Mouse (Mus musculus) liver, embryonic 18 days (tissue): Measurements from ENCODE around the gene Exo5. TPM values are rescaled to one million over a fixed set of nuclear protein-coding genes. Genes with fewer than 3 reads are reported as not detected.

ENCODE experiments used
- polyA plus RNA-seq: library from polyadenylated mRNA; depleted of rRNA; stranded (reverse); fragments of >200 nt; gene quantifications from 2 replicates; pipeline ENCODE4 v1.2.3, GENCODE M21; 2012; rRNA removed

Exo5 gene
- 4.5 and 4.9 TPM in 2 replicates for polyA plus RNA-seq

DNA sequence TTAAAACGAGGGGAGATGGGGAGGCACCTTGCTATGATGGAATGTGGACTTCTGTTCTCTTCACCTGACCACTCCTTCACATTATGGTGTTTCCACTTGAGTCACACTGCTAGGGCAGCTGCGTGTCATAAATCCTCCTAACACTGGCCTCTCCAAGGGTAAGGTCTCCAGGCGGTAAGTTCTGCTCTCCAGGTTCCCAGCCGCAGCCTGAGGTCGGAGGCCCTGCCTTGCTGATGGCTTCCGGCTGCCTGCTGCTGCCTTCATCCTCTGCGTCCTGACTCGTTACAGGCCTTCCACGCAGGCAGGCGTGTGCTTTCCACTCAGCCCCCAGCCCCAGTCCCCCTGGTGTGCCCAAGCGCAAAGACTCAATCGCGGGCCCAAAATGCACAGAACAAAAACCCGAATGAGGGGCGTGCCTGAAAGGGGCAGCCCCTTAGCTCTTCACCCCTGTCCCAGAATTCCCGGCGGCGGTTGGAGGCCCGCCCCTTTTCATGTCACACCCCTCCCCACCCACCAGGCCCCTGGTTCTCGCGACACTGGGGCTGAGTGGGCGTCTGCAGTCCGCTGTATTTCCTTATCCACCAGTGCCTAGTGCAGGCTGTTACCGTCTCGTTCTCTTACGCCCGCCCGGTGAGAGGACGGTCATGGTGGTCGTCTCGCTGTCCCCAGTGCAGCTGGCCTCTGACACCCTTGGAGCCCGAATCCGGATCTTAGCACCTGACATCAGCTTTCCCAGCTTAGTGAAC is at the start of gene Exo5:
Gene Exo5, minus strand, starts transcription at position 464 of the 746 bp plus-strand sequence.

DNA sequence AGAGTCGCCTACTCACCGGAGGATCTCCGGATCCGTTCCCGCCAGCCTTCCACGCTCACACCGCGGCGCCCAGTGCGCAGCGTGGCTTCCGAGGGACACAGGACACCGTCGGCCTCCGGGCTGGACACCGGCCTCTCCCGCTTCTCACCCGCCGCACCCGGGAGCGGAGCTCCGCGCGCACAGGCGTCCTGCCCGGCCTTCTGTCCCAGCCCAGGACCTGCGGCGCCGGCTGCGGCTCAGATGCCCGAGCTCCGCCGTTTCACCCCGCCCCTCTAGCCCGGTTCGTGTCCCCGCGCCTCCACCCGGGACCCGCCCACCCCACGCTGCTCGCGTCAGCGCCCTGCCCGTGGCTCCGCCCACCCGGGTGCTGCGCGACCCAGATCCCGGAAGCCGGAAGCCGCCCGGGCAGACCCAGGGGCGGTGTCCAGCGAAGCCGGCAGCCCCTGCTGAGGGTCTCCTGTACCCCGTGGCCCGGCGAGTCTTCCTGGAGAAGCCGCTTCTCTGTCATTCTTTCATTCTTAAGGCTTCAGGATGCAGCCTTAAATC is 26.7 kb upstream of the Exo5 start, which contains the start of gene Zfp69:
Gene Zfp69, minus strand, starts transcription at position 272 of the 546 bp plus-strand sequence.

Other genes starting within 250 kb of the Exo5 start
- gene Kcnq4, start 176.4 kb downstream of the Exo5 start, polyA plus RNA-seq = 0.22 and 0.32 TPM in 2 replicates
- gene Nfyc, start 93.4 kb downstream of the Exo5 start, polyA plus RNA-seq = 47.4 and 49.8 TPM in 2 replicates
- gene Rims3, start 70.2 kb downstream of the Exo5 start, polyA plus RNA-seq = 0.16 and 0.17 TPM in 2 replicates
- 1.1 TPM in 2 replicates for gene Zfp69, start 26.7 kb upstream of the Exo5 start, polyA plus RNA-seq
- gene Smap2, start 92.2 kb upstream of the Exo5 start, polyA plus RNA-seq = 12.5 and 14.8 TPM in 2 replicates
- 0.43 and 0.70 TPM in 2 replicates for gene Col9a2, start 114.4 kb upstream of the Exo5 start, polyA plus RNA-seq
- 13.5 and 15.5 TPM in 2 replicates for gene Zmpste24, start 173.2 kb upstream of the Exo5 start, polyA plus RNA-seq
- not detected in 2 replicates for gene Tmco2, start 184.2 kb upstream of the Exo5 start, polyA plus RNA-seq